Mouse (Mus musculus) CD4-positive naive resting alpha-beta T cell, adult 76 days (primary cell): ENCODE results near the gene Ints2. TPM values are rescaled to one million over a fixed set of nuclear protein-coding genes. Genes with fewer than 3 reads are reported as not detected.

Source experiments
- total RNA-seq: library from RNA; stranded (reverse); gene quantifications from one replicate; pipeline ENCODE4 v1.2.4, GENCODE M21; 2023

Ints2 gene
- total RNA-seq, result 22.8 TPM

GRCm38 (mm10) chr11:86257460-86258076 is at the start of gene Ints2:
Gene Ints2, minus strand, starts transcription at chr11:86257575.

GRCm38 (mm10) chr11:86201037-86201786 is 56.2 kb downstream of the Ints2 start, which contains the start of gene Brip1:
Gene Brip1, minus strand, starts transcription at chr11:86201193.

Other genes starting within 250 kb of the Ints2 start
- 2.1 TPM for gene Brip1, start 56.4 kb downstream of the Ints2 start, total RNA-seq
- gene Med13, start 100.0 kb upstream of the Ints2 start, total RNA-seq, result 94.7 TPM
- 37.1 TPM for gene Rnft1, start 227.1 kb upstream of the Ints2 start, total RNA-seq